Mouse (Mus musculus) adrenal gland, postnatal 10 days (tissue): ENCODE data around the gene Cog5. TPM values are rescaled to one million over a fixed set of nuclear protein-coding genes. Genes with fewer than 3 reads are reported as not detected.
A peak's percentile ranks its signal among the peaks of the same experiment; 100 is the strongest.

Experiments used
- DNase-seq: peaks from one replicate; pipeline ENCODE4 v3.0.0; 2021; ENCODE audit warnings: mixed read lengths
- total RNA-seq, 2 experiments: library from RNA; stranded (reverse); gene quantifications; 2 replicates each; pipeline ENCODE4 v1.2.3; 2021

The Cog5 gene
- total RNA-seq, 2 experiments from 2014 or later, result 33.7 to 40.9 TPM

- DNase-seq, result no peak
These were observed 238.1 kb downstream of the Cog5 start for GRCm38 (mm10) chr12:31892771-31893170.

GRCm38 (mm10) chr12:31895095-31895734 lies 240.5 kb downstream of the Cog5 start:
- DNase-seq, result no peak

GRCm38 (mm10) chr12:31895888-31896287 lies 241.2 kb downstream of the Cog5 start:
- no peak for DNase-seq

- no peak for DNase-seq
These were observed 241.6 kb downstream of the Cog5 start for GRCm38 (mm10) chr12:31896295-31896694.

GRCm38 (mm10) chr12:31896986-31897385 lies 242.3 kb downstream of the Cog5 start:
- no peak for DNase-seq

- no peak for DNase-seq
These were observed 242.8 kb downstream of the Cog5 start for GRCm38 (mm10) chr12:31897456-31897855.

GRCm38 (mm10) chr12:31900391-31900914 lies 245.8 kb downstream of the Cog5 start:
- no peak for DNase-seq

- no peak for DNase-seq
These were observed 251.3 kb downstream of the Cog5 start for GRCm38 (mm10) chr12:31905696-31906551.

GRCm38 (mm10) chr12:31907436-31907835 lies 252.8 kb downstream of the Cog5 start:
- no peak for DNase-seq

- no peak for DNase-seq
These were observed 258.4 kb downstream of the Cog5 start for GRCm38 (mm10) chr12:31912966-31913551.

GRCm38 (mm10) chr12:31913614-31914013 lies 258.9 kb downstream of the Cog5 start:
- peak; percentile 41 for DNase-seq

GRCm38 (mm10) chr12:31916691-31917090 lies 262.0 kb downstream of the Cog5 start:
- no peak for DNase-seq

GRCm38 (mm10) chr12:31917245-31917644 lies 262.6 kb downstream of the Cog5 start:
- DNase-seq, result peak; percentile 84

GRCm38 (mm10) chr12:31920464-31921405 lies 266.1 kb downstream of the Cog5 start:
- DNase-seq, result no peak

- DNase-seq, result no peak
These were observed 269.5 kb downstream of the Cog5 start for GRCm38 (mm10) chr12:31924135-31924534.

GRCm38 (mm10) chr12:31925343-31925742 lies 270.7 kb downstream of the Cog5 start:
- no peak for DNase-seq

- DNase-seq, result peak; percentile 81
These were observed 272.0 kb downstream of the Cog5 start for GRCm38 (mm10) chr12:31926661-31927061.

GRCm38 (mm10) chr12:31928498-31928897 lies 273.8 kb downstream of the Cog5 start:
- no peak for DNase-seq

GRCm38 (mm10) chr12:31931818-31932217 lies 277.1 kb downstream of the Cog5 start:
- no peak for DNase-seq

- DNase-seq, result no peak
These were observed 282.1 kb downstream of the Cog5 start for GRCm38 (mm10) chr12:31936657-31937300.

- no peak for DNase-seq
These were observed 282.9 kb downstream of the Cog5 start for GRCm38 (mm10) chr12:31937613-31938012.
